Mouse (Mus musculus) kidney, postnatal 0 days (tissue): ENCODE data around the gene Ntsr2. TPM values are rescaled to one million over a fixed set of nuclear protein-coding genes. Genes with fewer than 3 reads are reported as not detected.
A peak's percentile ranks its signal among the peaks of the same experiment; 100 is the strongest.

Source experiments
- ATAC-seq: fragments of 200-750 bp; cut with Nextera tagmentation; replicated peaks from 2 replicates; pipeline ENCODE4 v1.8.0; 2017; ENCODE audit warnings: low read depth, moderate number of reproducible peaks, moderate TSS enrichment, moderate library complexity; ENCODE audit not compliant: low FRiP score
- DNase-seq: peaks from one replicate; pipeline ENCODE4 v3.0.0-alpha.2; 2016; ENCODE audit warnings: low spot score
- H3K27ac ChIP-seq: fragments of 300-500 bp; sonication (generic); 2 replicates; pipeline ENCODE4 v1.5.1; 2014; ENCODE audit warnings: mild to moderate bottlenecking
- H3K27me3 ChIP-seq: fragments of 300-500 bp; sonication (generic); 2 replicates; pipeline ENCODE4 v1.6.1; 2014; ENCODE audit warnings: low read length, mixed read lengths; ENCODE audit not compliant: insufficient read depth
- H3K36me3 ChIP-seq: fragments of 300-500 bp; sonication (generic); 2 replicates; pipeline ENCODE4 v1.6.1; 2014; ENCODE audit warnings: low read length, mixed read lengths; ENCODE audit not compliant: insufficient read depth
- H3K4me1 ChIP-seq: fragments of 300-500 bp; sonication (generic); replicated peaks from 2 replicates; pipeline ENCODE4 v1.6.1; 2014; ENCODE audit warnings: antibody characterized with exemption, low read length, mixed read lengths; ENCODE audit not compliant: insufficient read depth
- H3K4me2 ChIP-seq: fragments of 300-500 bp; sonication (generic); 2 replicates; pipeline ENCODE4 v1.6.1; 2014; ENCODE audit warnings: mild to moderate bottlenecking, low read length, moderate library complexity, mixed read lengths
- H3K4me3 ChIP-seq: fragments of 300-500 bp; sonication (generic); replicated peaks from 2 replicates; pipeline ENCODE4 v1.5.1; 2014; ENCODE audit warnings: low read depth, low read length
- H3K9ac ChIP-seq: fragments of 300-500 bp; sonication (generic); 2 replicates; pipeline ENCODE4 v1.6.1; 2014; ENCODE audit warnings: low read depth, low read length
- H3K9me3 ChIP-seq: fragments of 300-500 bp; sonication (generic); replicated peaks from 2 replicates; pipeline ENCODE4 v1.6.1; 2016; ENCODE audit warnings: low read length, inconsistent platforms, mixed read lengths
- CTCF ChIP-seq: IDR thresholded peaks from 2 replicates; pipeline ENCODE4 v1.5.1; 2016; ENCODE audit warnings: antibody characterized with exemption, low read depth, mild to moderate bottlenecking, moderate library complexity
- WGBS: fragments of 180-500 bp; shearing (Covaris S2); extraction: QIAGEN DNeasy Blood & Tissue Kit; methylation state at CpG from one replicate; pipeline ENCODE4 v1.1.7; 2014; 5-methylcytosine and 5-hydroxymethylcytosine counted together
- polyA plus RNA-seq: library from polyadenylated mRNA; unstranded; fragments of >200 nt; fragmentation: Nextera tagmentation; extraction: Ambion mirVana; gene quantifications from 2 replicates; pipeline ENCODE4 v1.2.1, GENCODE M21; 2015

Gene Ntsr2
- polyA plus RNA-seq, 1 experiment from 2014 or later: 0.20 TPM

GRCm38 (mm10) chr12:16661459-16661858, 8.3 kb downstream of the Ntsr2 start:
- no peak overlapping the region for H3K4me2 ChIP-seq
- no peak for DNase-seq
- no peak for ATAC-seq
- H3K4me3 ChIP-seq: no peak overlapping the region
- H3K9me3 ChIP-seq: no peaks in the 10 kb centered on the region
- H3K27ac ChIP-seq: no peak overlapping the region
- H3K27me3 ChIP-seq: no peaks in the 10 kb centered on the region
- WGBS: 81% methylated on average over 10 of the region's 10 CpGs
- no peaks in the 10 kb centered on the region for H3K4me1 ChIP-seq
- no peaks in the 10 kb centered on the region for H3K36me3 ChIP-seq
- no peak overlapping the region for H3K9ac ChIP-seq
- TF ChIP-seq CTCF: no peak

GRCm38 (mm10) chr12:16661936-16662335, 8.8 kb downstream of the Ntsr2 start:
- Histone ChIP-seq H3K4me2 (no peak overlapping the region), H3K4me1 (no peaks in the 10 kb centered on the region), H3K4me3 (no peak overlapping the region), H3K27me3 (no peaks in the 10 kb centered on the region), H3K27ac (no peak overlapping the region), H3K9ac (no peak overlapping the region), H3K36me3 (no peaks in the 10 kb centered on the region), H3K9me3 (no peaks in the 10 kb centered on the region)
- TF ChIP-seq CTCF: no peak
- WGBS: 77% methylated on average over 2 of the region's 2 CpGs
- no peak for ATAC-seq
- no peak for DNase-seq

- DNase-seq (no peak), ATAC-seq (no peak)
- Histone ChIP-seq H3K9ac (no peak overlapping the region), H3K4me2 (no peak overlapping the region), H3K27me3 (no peaks in the 10 kb centered on the region), H3K4me1 (no peaks in the 10 kb centered on the region), H3K27ac (no peak overlapping the region), H3K36me3 (no peaks in the 10 kb centered on the region), H3K4me3 (no peak overlapping the region), H3K9me3 (no peaks in the 10 kb centered on the region)
- TF ChIP-seq CTCF: 0 out of 2 replicates have a peak, but pooled peaks have one; percentile 11
- WGBS: 64% methylated on average over 6 of the region's 6 CpGs
Observed at GRCm38 (mm10) chr12:16662955-16663585, 9.9 kb downstream of the Ntsr2 start.

- H3K36me3 ChIP-seq: no peaks in the 10 kb centered on the region
- H3K27ac ChIP-seq: no peak overlapping the region
- DNase-seq (no peak), ATAC-seq (peak; percentile 46; the same call in 1 of the 2 replicates)
- no peak overlapping the region for H3K4me2 ChIP-seq
- no peak overlapping the region for H3K4me3 ChIP-seq
- WGBS: 0% methylated on average over 2 of the region's 2 CpGs
- H3K27me3 ChIP-seq: no peaks in the 10 kb centered on the region
- TF ChIP-seq CTCF: no peak
- no peak overlapping the region for H3K9ac ChIP-seq
- no peaks in the 10 kb centered on the region for H3K4me1 ChIP-seq
- no peaks in the 10 kb centered on the region for H3K9me3 ChIP-seq
Observed at GRCm38 (mm10) chr12:16665022-16665421, 11.8 kb downstream of the Ntsr2 start.

GRCm38 (mm10) chr12:16669176-16669575, 16.0 kb downstream of the Ntsr2 start:
- no peaks in the 10 kb centered on the region for H3K9me3 ChIP-seq
- ATAC-seq (no peak), DNase-seq (no peak)
- TF ChIP-seq CTCF: no peak
- H3K36me3 ChIP-seq: no peaks in the 10 kb centered on the region
- H3K4me3 ChIP-seq: no peak overlapping the region
- H3K4me2 ChIP-seq: no peak overlapping the region
- no peaks in the 10 kb centered on the region for H3K4me1 ChIP-seq
- 71% methylated on average over 3 of the region's 3 CpGs for WGBS
- no peaks in the 10 kb centered on the region for H3K27me3 ChIP-seq
- H3K9ac ChIP-seq: no peak overlapping the region
- no peak overlapping the region for H3K27ac ChIP-seq

GRCm38 (mm10) chr12:16672246-16672645, 19.1 kb downstream of the Ntsr2 start:
- 94% methylated on average over 10 of the region's 10 CpGs for WGBS
- ATAC-seq (no peak), DNase-seq (no peak)
- Histone ChIP-seq H3K27me3 (no peaks in the 10 kb centered on the region), H3K9me3 (no peaks in the 10 kb centered on the region), H3K36me3 (no peaks in the 10 kb centered on the region), H3K4me2 (no peak overlapping the region), H3K9ac (no peak overlapping the region), H3K27ac (no peak overlapping the region), H3K4me1 (no peaks in the 10 kb centered on the region), H3K4me3 (no peak overlapping the region)
- TF ChIP-seq CTCF: no peak

GRCm38 (mm10) chr12:16690631-16691030, 37.4 kb downstream of the Ntsr2 start:
- H3K9me3 ChIP-seq: no peaks in the 10 kb centered on the region
- TF ChIP-seq CTCF: no peak
- H3K36me3 ChIP-seq: no peaks in the 10 kb centered on the region
- H3K4me1 ChIP-seq: no peaks in the 10 kb centered on the region
- H3K9ac ChIP-seq: no peak overlapping the region
- H3K4me2 ChIP-seq: no peak overlapping the region
- H3K27me3 ChIP-seq: no peaks in the 10 kb centered on the region
- 90% methylated on average over 9 of the region's 9 CpGs for WGBS
- no peak for DNase-seq
- no peak for ATAC-seq
- H3K4me3 ChIP-seq: no peak overlapping the region
- no peak overlapping the region for H3K27ac ChIP-seq
